Mouse (Mus musculus) heart, postnatal 0 days (tissue): ENCODE results near the gene Brinp2. TPM values are rescaled to one million over a fixed set of nuclear protein-coding genes. Genes with fewer than 3 reads are reported as not detected.

ENCODE experiments used
- ATAC-seq: fragments of 200-750 bp; cut with Nextera tagmentation; 2 replicates; pipeline ENCODE4 v1.8.0; 2017; ENCODE audit warnings: low read depth, moderate number of reproducible peaks, moderate library complexity; ENCODE audit not compliant: insufficient read depth
- DNase-seq: peaks from one replicate; pipeline ENCODE4 v3.0.0-alpha.2; 2016; ENCODE audit warnings: low spot score
- H3K27ac ChIP-seq: fragments of 300-500 bp; sonication (generic); 2 replicates; pipeline ENCODE4 v1.5.1; 2014; ENCODE audit warnings: low read depth, mild to moderate bottlenecking
- H3K27me3 ChIP-seq: fragments of 300-500 bp; sonication (generic); 2 replicates; pipeline ENCODE4 v1.6.1; 2014; ENCODE audit warnings: low read length, mixed read lengths; ENCODE audit not compliant: control insufficient read depth, insufficient read depth
- H3K36me3 ChIP-seq: fragments of 300-500 bp; sonication (generic); replicated peaks from 2 replicates; pipeline ENCODE4 v1.6.1; 2014; ENCODE audit warnings: low read length, mixed read lengths; ENCODE audit not compliant: control insufficient read depth, insufficient read depth
- H3K4me1 ChIP-seq: fragments of 300-500 bp; sonication (generic); 2 replicates; pipeline ENCODE4 v1.6.1; 2014; ENCODE audit warnings: antibody characterized with exemption; ENCODE audit not compliant: control insufficient read depth, insufficient read depth
- H3K4me2 ChIP-seq: fragments of 300-500 bp; sonication (generic); 2 replicates; pipeline ENCODE4 v1.6.1; 2014; ENCODE audit warnings: low read depth, mild to moderate bottlenecking, low read length, moderate library complexity
- H3K4me3 ChIP-seq: fragments of 300-500 bp; sonication (generic); 2 replicates; pipeline ENCODE4 v1.5.1; 2014; ENCODE audit warnings: low read depth, low read length
- H3K9ac ChIP-seq: fragments of 300-500 bp; sonication (generic); replicated peaks from 2 replicates; pipeline ENCODE4 v1.6.1; 2014; ENCODE audit warnings: low read depth, low read length, mixed read lengths
- H3K9me3 ChIP-seq: fragments of 300-500 bp; sonication (generic); replicated peaks from 2 replicates; pipeline ENCODE4 v1.6.1; 2016; ENCODE audit warnings: low read length; ENCODE audit not compliant: control insufficient read depth
- CTCF ChIP-seq: IDR thresholded peaks from 2 replicates; pipeline ENCODE4 v1.5.1; 2016; ENCODE audit warnings: antibody characterized with exemption, control low read depth, low read depth
- EP300 ChIP-seq: IDR thresholded peaks from 2 replicates; pipeline ENCODE4 v1.6.1; 2016; ENCODE audit warnings: antibody characterized with exemption, low read depth
- WGBS: fragments of 180-500 bp; shearing (Covaris S2); extraction: QIAGEN DNeasy Blood & Tissue Kit; methylation state at CpG from one replicate; pipeline ENCODE4 v1.1.7; 2014; 5-methylcytosine and 5-hydroxymethylcytosine counted together
- polyA plus RNA-seq: library from polyadenylated mRNA; unstranded; fragments of >200 nt; fragmentation: Nextera tagmentation; extraction: Ambion mirVana; gene quantifications from 2 replicates; pipeline ENCODE4 v1.2.1, GENCODE M21; 2015
- total RNA-seq: library from RNA; depleted of rRNA; stranded (reverse); fragments of >200 nt; gene quantifications from 2 replicates; pipeline ENCODE4 v1.2.3, GENCODE M21; 2014; ENCODE audit warnings: low replicate concordance

Gene Brinp2
- total and polyA plus RNA-seq, 2 experiments from 2014 or later, result 0.08 to 0.27 TPM

- Histone ChIP-seq H3K27me3 (no peaks in the 10 kb centered on the region), H3K4me1 (no peaks in the 10 kb centered on the region), H3K27ac (no peak overlapping the region), H3K9me3 (no peaks in the 10 kb centered on the region), H3K4me3 (no peak overlapping the region), H3K9ac (no peak overlapping the region), H3K36me3 (no peaks in the 10 kb centered on the region), H3K4me2 (no peak overlapping the region)
- ATAC-seq, result no peak
- no peak for DNase-seq
- WGBS, result 80% methylated on average over 6 of the region's 6 CpGs
- TF ChIP-seq EP300 (no peak), CTCF (no peak)
Observed at GRCm38 (mm10) chr1:158323325-158323724, 32.8 kb downstream of the Brinp2 start.

GRCm38 (mm10) chr1:158310426-158311156 is 45.5 kb downstream of the Brinp2 start:
- ATAC-seq, result no peak
- no peaks in the 10 kb centered on the region for H3K27me3 ChIP-seq
- H3K9me3 ChIP-seq, result no peaks in the 10 kb centered on the region
- no peak for TF ChIP-seq EP300
- TF ChIP-seq CTCF, result no peak
- no peak for DNase-seq
- no peaks in the 10 kb centered on the region for H3K36me3 ChIP-seq
- no peak overlapping the region for H3K9ac ChIP-seq
- H3K4me3 ChIP-seq, result no peak overlapping the region
- H3K4me2 ChIP-seq, result no peak overlapping the region
- no peak overlapping the region for H3K27ac ChIP-seq
- H3K4me1 ChIP-seq, result no peaks in the 10 kb centered on the region
- 57% methylated on average over 5 of the region's 5 CpGs for WGBS

GRCm38 (mm10) chr1:158297042-158297441 is 59.1 kb downstream of the Brinp2 start:
- ATAC-seq (no peak), DNase-seq (no peak)
- WGBS, result 29% methylated on average over 7 of the region's 7 CpGs
- Histone ChIP-seq H3K4me2 (no peak overlapping the region), H3K9me3 (no peaks in the 10 kb centered on the region), H3K27me3 (no peaks in the 10 kb centered on the region), H3K4me1 (peaks cover 9% of the 10 kb centered on the region), H3K9ac (no peak overlapping the region), H3K36me3 (no peaks in the 10 kb centered on the region), H3K27ac (no peak overlapping the region), H3K4me3 (no peak overlapping the region)
- no peak for TF ChIP-seq EP300
- no peak for TF ChIP-seq CTCF

DNA sequence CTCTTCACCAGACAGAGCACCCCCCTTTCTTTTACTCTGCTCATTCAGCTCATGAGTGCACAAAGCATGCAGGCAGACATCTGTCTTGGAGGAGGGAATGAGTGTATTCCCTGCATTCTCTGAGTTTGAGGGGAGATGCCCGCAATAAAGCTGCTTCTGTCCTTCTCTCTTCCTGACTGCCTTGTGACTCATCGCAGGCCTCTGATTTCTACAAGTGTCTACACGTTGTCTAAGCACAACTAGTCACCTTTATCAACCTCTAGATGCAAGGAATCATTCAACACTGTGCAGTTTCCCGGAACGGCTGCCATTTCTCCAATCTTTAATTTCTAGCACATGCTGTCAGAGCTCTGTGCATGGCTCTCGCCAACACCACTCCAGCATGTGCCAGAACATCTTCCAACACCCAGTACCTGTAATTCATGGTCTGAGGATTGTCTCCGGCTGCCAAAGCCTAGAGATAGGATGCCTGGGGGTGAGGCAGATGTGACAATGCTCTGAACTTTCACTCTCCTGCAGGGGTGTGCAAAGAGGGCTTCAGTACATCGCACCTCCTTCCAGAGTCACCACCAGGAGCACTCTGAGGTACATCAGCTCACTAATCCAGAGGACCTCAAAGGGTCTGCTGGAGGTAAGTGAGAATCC is 59.7 kb downstream of the Brinp2 start:
- peak; percentile 20; the same call in 1 of the 2 replicates for ATAC-seq
- WGBS, result 23% methylated on average over 8 of the region's 8 CpGs
- no peaks in the 10 kb centered on the region for H3K36me3 ChIP-seq
- no peak overlapping the region for H3K4me2 ChIP-seq
- no peaks in the 10 kb centered on the region for H3K27me3 ChIP-seq
- no peak overlapping the region for H3K9ac ChIP-seq
- peaks cover 9% of the 10 kb centered on the region for H3K4me1 ChIP-seq
- DNase-seq, result no peak
- H3K9me3 ChIP-seq, result no peaks in the 10 kb centered on the region
- H3K4me3 ChIP-seq, result no peak overlapping the region
- TF ChIP-seq CTCF (no peak), EP300 (no peak)
- no peak overlapping the region for H3K27ac ChIP-seq

GRCm38 (mm10) chr1:158295270-158295669 is 60.9 kb downstream of the Brinp2 start:
- TF ChIP-seq EP300 (no peak), CTCF (no peak)
- no peak overlapping the region for H3K4me3 ChIP-seq
- H3K4me2 ChIP-seq, result no peak overlapping the region
- 53% methylated on average over 16 of the region's 16 CpGs for WGBS
- H3K36me3 ChIP-seq, result no peaks in the 10 kb centered on the region
- DNase-seq, result no peak
- H3K27me3 ChIP-seq, result no peaks in the 10 kb centered on the region
- peaks cover 9% of the 10 kb centered on the region for H3K4me1 ChIP-seq
- H3K9ac ChIP-seq, result no peak overlapping the region
- ATAC-seq, result no peak
- H3K9me3 ChIP-seq, result no peaks in the 10 kb centered on the region
- no peak overlapping the region for H3K27ac ChIP-seq

GRCm38 (mm10) chr1:158285198-158285597 is 70.9 kb downstream of the Brinp2 start:
- no peak overlapping the region for H3K27ac ChIP-seq
- H3K4me3 ChIP-seq, result no peak overlapping the region
- TF ChIP-seq EP300 (no peak), CTCF (no peak)
- no peak for ATAC-seq
- no peak overlapping the region for H3K4me2 ChIP-seq
- no peaks in the 10 kb centered on the region for H3K9me3 ChIP-seq
- no peaks in the 10 kb centered on the region for H3K27me3 ChIP-seq
- 73% methylated on average over 3 of the region's 3 CpGs for WGBS
- H3K4me1 ChIP-seq, result no peaks in the 10 kb centered on the region
- no peaks in the 10 kb centered on the region for H3K36me3 ChIP-seq
- DNase-seq, result no peak
- no peak overlapping the region for H3K9ac ChIP-seq
